Mouse (Mus musculus): Measurements from ENCODE around the gene Clip3. TPM values are rescaled to one million over a fixed set of nuclear protein-coding genes. Genes with fewer than 3 reads are reported as not detected.

Gene Clip3
- polyA plus RNA-seq, 1 experiment from 2014 or later, result 36.5 TPM

GRCm38 (mm10) chr7:30280670-30281138 lies 10.8 kb upstream of the Clip3 start:
- ATAC-seq (replicated peaks; ENCODE audit: low FRiP score), result peak; percentile 88
- peak overlapping the region; percentile 69 for H3K4me3 ChIP-seq (replicated peaks)
- H3K9ac ChIP-seq, result peak overlapping the region; percentile 49
- under 1% methylated on average over 20 of the region's 20 CpGs for WGBS
- peaks cover 19% of the 10 kb centered on the region for H3K4me1 ChIP-seq
- no peaks in the 10 kb centered on the region for H3K27me3 ChIP-seq
- H3K4me2 ChIP-seq, result peak overlapping the region; percentile 85
- H3K9me3 ChIP-seq (replicated peaks), result no peaks in the 10 kb centered on the region
- no peaks in the 10 kb centered on the region; the same call in 1 of the 2 replicates for H3K36me3 ChIP-seq
- peak overlapping the region; percentile 99 for H3K27ac ChIP-seq

- Histone ChIP-seq H3K4me2 (peak overlapping the region; percentile 85; the same call in 1 of the 2 replicates), H3K27ac (no peak overlapping the region)
- no peak for ATAC-seq (replicated peaks; ENCODE audit: low FRiP score)
Measured at GRCm38 (mm10) chr7:30281522-30281921, 10.0 kb upstream of the Clip3 start.

GRCm38 (mm10) chr7:30282740-30283139 lies 8.8 kb upstream of the Clip3 start:
- WGBS, result 80% methylated on average over 7 of the region's 7 CpGs
- no peaks in the 10 kb centered on the region for H3K9me3 ChIP-seq (replicated peaks)
- peaks cover 19% of the 10 kb centered on the region for H3K4me1 ChIP-seq
- no peak for ATAC-seq (replicated peaks; ENCODE audit: low FRiP score)
- H3K4me2 ChIP-seq, result no peak overlapping the region
- H3K9ac ChIP-seq, result no peak overlapping the region
- H3K36me3 ChIP-seq, result no peaks in the 10 kb centered on the region; the same call in 1 of the 2 replicates
- no peak overlapping the region for H3K4me3 ChIP-seq (replicated peaks)
- H3K27me3 ChIP-seq, result no peaks in the 10 kb centered on the region
- H3K27ac ChIP-seq, result no peak overlapping the region

More at GRCm38 (mm10) chr7:30281522-30281921, 10.0 kb upstream of the Clip3 start:
- Histone ChIP-seq H3K4me1 (peaks cover 19% of the 10 kb centered on the region), H3K9me3 (replicated peaks) (no peaks in the 10 kb centered on the region), H3K27me3 (no peaks in the 10 kb centered on the region), H3K9ac (no peak overlapping the region), H3K4me3 (replicated peaks) (peak overlapping the region; percentile 69; the same call in 1 of the 2 replicates), H3K36me3 (no peaks in the 10 kb centered on the region; the same call in 1 of the 2 replicates)
- 76% methylated on average over 4 of the region's 4 CpGs for WGBS

GRCm38 (mm10) chr7:30286701-30287410 lies 4.7 kb upstream of the Clip3 start:
- Histone ChIP-seq H3K36me3 (no peaks in the 10 kb centered on the region), H3K27me3 (no peaks in the 10 kb centered on the region), H3K4me1 (peaks cover 12% of the 10 kb centered on the region), H3K4me2 (no peak overlapping the region), H3K9me3 (replicated peaks) (no peaks in the 10 kb centered on the region), H3K4me3 (replicated peaks) (no peak overlapping the region), H3K27ac (no peak overlapping the region), H3K9ac (no peak overlapping the region)
- no peak for ATAC-seq (replicated peaks; ENCODE audit: low FRiP score)
- WGBS, result 67% methylated on average over 8 of the region's 8 CpGs

- no peaks in the 10 kb centered on the region for H3K36me3 ChIP-seq
- no peaks in the 10 kb centered on the region for H3K9me3 ChIP-seq (replicated peaks)
- H3K27ac ChIP-seq, result no peak overlapping the region
- H3K4me1 ChIP-seq, result peaks cover 22% of the 10 kb centered on the region
- H3K9ac ChIP-seq, result no peak overlapping the region
- H3K27me3 ChIP-seq, result no peaks in the 10 kb centered on the region
- H3K4me2 ChIP-seq, result no peak overlapping the region
- no peak for ATAC-seq (replicated peaks; ENCODE audit: low FRiP score)
- WGBS, result 63% methylated on average over 6 of the region's 6 CpGs
- no peak overlapping the region for H3K4me3 ChIP-seq (replicated peaks)
Measured at GRCm38 (mm10) chr7:30288046-30288445, 3.5 kb upstream of the Clip3 start.

GRCm38 (mm10) chr7:30289071-30289713 lies 2.3 kb upstream of the Clip3 start:
- no peak for ATAC-seq (replicated peaks; ENCODE audit: low FRiP score)
- Histone ChIP-seq H3K9ac (no peak overlapping the region), H3K36me3 (peaks cover 5% of the 10 kb centered on the region; the same call in 1 of the 2 replicates), H3K4me1 (peaks cover 22% of the 10 kb centered on the region), H3K4me2 (no peak overlapping the region), H3K27me3 (no peaks in the 10 kb centered on the region), H3K27ac (no peak overlapping the region), H3K4me3 (replicated peaks) (no peak overlapping the region), H3K9me3 (replicated peaks) (no peaks in the 10 kb centered on the region)
- WGBS, result 68% methylated on average over 7 of the region's 7 CpGs

- Histone ChIP-seq H3K36me3 (peaks cover 11% of the 10 kb centered on the region), H3K27me3 (no peaks in the 10 kb centered on the region), H3K4me2 (no peak overlapping the region), H3K9ac (no peak overlapping the region), H3K4me3 (replicated peaks) (no peak overlapping the region), H3K27ac (no peak overlapping the region), H3K4me1 (peaks cover 22% of the 10 kb centered on the region), H3K9me3 (replicated peaks) (no peaks in the 10 kb centered on the region)
- ATAC-seq (replicated peaks; ENCODE audit: low FRiP score), result 0 out of 2 replicates have a peak, but pooled peaks have one; percentile 20
- WGBS, result 57% methylated on average over 10 of the region's 10 CpGs
Measured at GRCm38 (mm10) chr7:30289714-30290399, 1.7 kb upstream of the Clip3 start.

- no peaks in the 10 kb centered on the region for H3K9me3 ChIP-seq (replicated peaks)
- H3K4me1 ChIP-seq, result peaks cover 22% of the 10 kb centered on the region
- no peak overlapping the region for H3K4me2 ChIP-seq
- H3K4me3 ChIP-seq (replicated peaks), result no peak overlapping the region
- H3K27ac ChIP-seq, result no peak overlapping the region
- H3K27me3 ChIP-seq, result no peaks in the 10 kb centered on the region
- WGBS, result 83% methylated on average over 13 of the region's 13 CpGs
- no peak for ATAC-seq (replicated peaks; ENCODE audit: low FRiP score)
- H3K9ac ChIP-seq, result no peak overlapping the region
- H3K36me3 ChIP-seq, result peaks cover 45% of the 10 kb centered on the region
Measured at GRCm38 (mm10) chr7:30293795-30294194, 2.3 kb downstream of the Clip3 start.

- H3K4me1 ChIP-seq, result peaks cover 22% of the 10 kb centered on the region
- 79% methylated on average over 5 of the region's 5 CpGs for WGBS
- H3K4me2 ChIP-seq, result no peak overlapping the region
- H3K4me3 ChIP-seq (replicated peaks), result no peak overlapping the region
- no peaks in the 10 kb centered on the region for H3K27me3 ChIP-seq
- H3K9me3 ChIP-seq (replicated peaks), result no peaks in the 10 kb centered on the region
- H3K27ac ChIP-seq, result no peak overlapping the region
- H3K9ac ChIP-seq, result no peak overlapping the region
- H3K36me3 ChIP-seq, result peaks cover 50% of the 10 kb centered on the region
- ATAC-seq (replicated peaks; ENCODE audit: low FRiP score), result no peak
Measured at GRCm38 (mm10) chr7:30294296-30294695, 2.8 kb downstream of the Clip3 start.

- Histone ChIP-seq H3K9me3 (replicated peaks) (no peaks in the 10 kb centered on the region), H3K27me3 (no peaks in the 10 kb centered on the region), H3K36me3 (peaks cover 58% of the 10 kb centered on the region), H3K9ac (no peak overlapping the region), H3K4me3 (replicated peaks) (no peak overlapping the region), H3K4me1 (peaks cover 22% of the 10 kb centered on the region), H3K4me2 (no peak overlapping the region), H3K27ac (no peak overlapping the region)
- no peak for ATAC-seq (replicated peaks; ENCODE audit: low FRiP score)
- WGBS, result 53% methylated on average over 10 of the region's 10 CpGs
Measured at GRCm38 (mm10) chr7:30295103-30295502, 3.6 kb downstream of the Clip3 start.

GRCm38 (mm10) chr7:30296816-30297215 lies 5.3 kb downstream of the Clip3 start:
- H3K4me3 ChIP-seq (replicated peaks), result no peak overlapping the region
- ATAC-seq (replicated peaks; ENCODE audit: low FRiP score), result no peak
- no peak overlapping the region for H3K4me2 ChIP-seq
- WGBS, result 94% methylated on average over 15 of the region's 15 CpGs
- no peak overlapping the region for H3K9ac ChIP-seq
- H3K36me3 ChIP-seq, result peaks cover 71% of the 10 kb centered on the region
- H3K4me1 ChIP-seq, result peaks cover 11% of the 10 kb centered on the region
- no peaks in the 10 kb centered on the region for H3K27me3 ChIP-seq
- no peak overlapping the region for H3K27ac ChIP-seq
- H3K9me3 ChIP-seq (replicated peaks), result no peaks in the 10 kb centered on the region

GRCm38 (mm10) chr7:30297266-30297665 lies 5.7 kb downstream of the Clip3 start:
- ATAC-seq (replicated peaks; ENCODE audit: low FRiP score), result no peak
- no peaks in the 10 kb centered on the region for H3K9me3 ChIP-seq (replicated peaks)
- H3K4me3 ChIP-seq (replicated peaks), result no peak overlapping the region
- peaks cover 6% of the 10 kb centered on the region for H3K4me1 ChIP-seq
- no peaks in the 10 kb centered on the region for H3K27me3 ChIP-seq
- no peak overlapping the region for H3K4me2 ChIP-seq
- peaks cover 76% of the 10 kb centered on the region for H3K36me3 ChIP-seq
- H3K27ac ChIP-seq, result no peak overlapping the region
- H3K9ac ChIP-seq, result no peak overlapping the region
- WGBS, result 88% methylated on average over 16 of the region's 16 CpGs

Measured in kidney, embryonic 15.5 days (tissue).